Mouse (Mus musculus) forebrain, postnatal 0 days (tissue): ENCODE measurements around the gene Tspan17. TPM values are rescaled to one million over a fixed set of nuclear protein-coding genes. Genes with fewer than 3 reads are reported as not detected.

Source experiments
- ATAC-seq: fragments of 200-750 bp; cut with Nextera tagmentation; 2 replicates; pipeline ENCODE4 v1.8.0; 2017; ENCODE audit warnings: mild to moderate bottlenecking, moderate library complexity
- DNase-seq: peaks from one replicate; pipeline ENCODE4 v3.0.0-alpha.2; 2015
- H3K27ac ChIP-seq: fragments of 300-500 bp; sonication (generic); 2 replicates; pipeline ENCODE4 v1.5.1; 2014; ENCODE audit warnings: low read depth, mild to moderate bottlenecking, antibody characterized with exemption, low read length, moderate library complexity, mixed read lengths
- H3K27me3 ChIP-seq: fragments of 300-500 bp; sonication (generic); 2 replicates; pipeline ENCODE4 v1.6.1; 2014; ENCODE audit warnings: mild to moderate bottlenecking, low read length, mixed read lengths; ENCODE audit not compliant: insufficient read depth
- H3K36me3 ChIP-seq: fragments of 300-500 bp; sonication (generic); 2 replicates; pipeline ENCODE4 v1.6.1; 2014; ENCODE audit warnings: mild to moderate bottlenecking, moderate library complexity; ENCODE audit not compliant: insufficient read depth
- H3K4me1 ChIP-seq: fragments of 300-500 bp; sonication (generic); 2 replicates; pipeline ENCODE4 v1.6.1; 2014; ENCODE audit warnings: antibody characterized with exemption; ENCODE audit not compliant: insufficient read depth
- H3K4me2 ChIP-seq: fragments of 300-500 bp; sonication (generic); 2 replicates; pipeline ENCODE4 v1.6.1; 2014; ENCODE audit warnings: low read depth, mild to moderate bottlenecking, moderate library complexity
- H3K4me3 ChIP-seq: fragments of 300-500 bp; sonication (generic); 2 replicates; pipeline ENCODE4 v1.5.1; 2014; ENCODE audit warnings: low read depth, low read length, mixed read lengths
- H3K9ac ChIP-seq: fragments of 300-500 bp; sonication (generic); 2 replicates; pipeline ENCODE4 v1.6.1; 2014; ENCODE audit warnings: mild to moderate bottlenecking
- H3K9me3 ChIP-seq: fragments of 300-500 bp; sonication (generic); 2 replicates; pipeline ENCODE4 v1.6.1; 2016; ENCODE audit warnings: low read length
- CTCF ChIP-seq: sonication (generic); IDR thresholded peaks from 2 replicates; pipeline ENCODE4 v1.5.1; 2016; ENCODE audit warnings: antibody characterized with exemption, control low read depth, low read depth
- WGBS: fragments of 180-500 bp; shearing (Covaris S2); extraction: QIAGEN DNeasy Blood & Tissue Kit; methylation state at CpG from one replicate; pipeline ENCODE4 v1.1.7; 2014; 5-methylcytosine and 5-hydroxymethylcytosine counted together
- polyA plus RNA-seq: library from polyadenylated mRNA; unstranded; fragments of >200 nt; fragmentation: Nextera tagmentation; extraction: Ambion mirVana; gene quantifications from 2 replicates; pipeline ENCODE4 v1.2.1, GENCODE M21; 2015
- total RNA-seq: library from RNA; depleted of rRNA; stranded (reverse); fragments of >200 nt; gene quantifications from 2 replicates; pipeline ENCODE4 v1.2.3, GENCODE M21; 2014

Gene Tspan17
- total and polyA plus RNA-seq, 2 experiments from 2014 or later, result 28.3 to 61.1 TPM

DNA sequence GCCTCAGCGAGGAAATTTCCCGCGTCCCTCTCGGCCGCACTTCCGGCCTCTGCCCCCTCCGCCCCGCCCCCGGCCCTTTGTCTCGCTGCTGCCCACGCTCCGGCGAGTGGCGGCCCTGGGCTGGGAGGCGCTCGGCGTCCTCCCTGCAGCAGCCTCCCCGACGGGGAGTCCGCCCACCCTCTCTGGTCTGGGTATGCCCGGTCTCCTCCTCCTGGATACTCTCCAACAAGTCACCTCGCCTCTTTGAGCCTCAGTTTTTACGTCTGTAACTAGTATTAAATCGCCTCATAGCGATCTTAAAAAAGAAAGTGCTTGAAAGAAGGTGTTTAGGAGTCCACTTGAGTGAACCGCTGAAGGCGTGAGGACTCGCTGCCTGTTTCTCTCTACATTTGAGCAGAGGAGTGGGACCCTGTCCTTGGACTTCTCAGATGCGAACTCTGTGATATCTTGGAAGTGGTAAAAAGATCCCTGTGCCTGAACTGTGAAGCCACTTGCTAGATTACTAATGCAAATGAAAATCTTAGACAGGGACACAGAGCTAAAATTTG lies 39.2 kb upstream of the Tspan17 start, which contains the start of gene Gprin1:
Gene Gprin1 (minus strand): TSS at position 11 of the 548 bp plus-strand sequence.
- 3% methylated on average over 28 of the region's 29 CpGs for WGBS
- H3K27ac ChIP-seq, result peak within 1 kb of the TSS; percentile 91
- TF ChIP-seq CTCF, result no peak
- no peaks in the 10 kb centered on the region; the same call in 1 of the 2 replicates for H3K36me3 ChIP-seq
- no peaks in the 10 kb centered on the region for H3K27me3 ChIP-seq
- H3K4me3 ChIP-seq, result peak within 1 kb of the TSS; percentile 82
- ATAC-seq (peak; percentile 60), DNase-seq (peak; percentile 75)
- peak within 1 kb of the TSS; percentile 82 for H3K9ac ChIP-seq
- no peaks in the 10 kb centered on the region for H3K9me3 ChIP-seq
- H3K4me2 ChIP-seq, result peak within 1 kb of the TSS; percentile 81
- peaks cover 50% of the 10 kb centered on the region for H3K4me1 ChIP-seq

DNA sequence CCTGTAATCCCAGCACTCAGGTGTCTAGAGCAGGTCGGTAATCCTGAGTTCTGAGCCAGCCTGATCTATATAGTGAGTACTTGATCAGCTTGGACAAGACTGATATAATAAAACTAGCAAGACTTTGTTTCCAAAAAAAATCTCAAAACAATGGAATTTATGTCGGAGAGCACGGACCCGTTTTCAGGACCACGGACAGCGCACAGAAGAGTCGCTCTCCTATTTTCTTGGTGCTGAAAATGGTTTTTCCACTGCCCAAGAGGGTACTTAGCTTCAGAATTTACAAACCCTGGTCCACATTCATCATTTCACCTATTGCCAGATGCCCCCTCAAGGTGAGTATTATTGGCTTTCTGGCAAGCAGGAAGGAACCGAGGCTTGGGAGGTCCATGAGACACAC lies 38.5 kb upstream of the Tspan17 start:
- Histone ChIP-seq H3K4me1 (peaks cover 44% of the 10 kb centered on the region), H3K4me3 (no peak overlapping the region), H3K9ac (no peak overlapping the region), H3K4me2 (peak overlapping the region; percentile 81; the same call in 1 of the 2 replicates), H3K36me3 (no peaks in the 10 kb centered on the region; the same call in 1 of the 2 replicates), H3K27ac (no peak overlapping the region), H3K9me3 (no peaks in the 10 kb centered on the region), H3K27me3 (no peaks in the 10 kb centered on the region)
- no peak for ATAC-seq
- DNase-seq, result no peak
- TF ChIP-seq CTCF, result no peak
- 8% methylated on average over 8 of the region's 8 CpGs for WGBS

DNA sequence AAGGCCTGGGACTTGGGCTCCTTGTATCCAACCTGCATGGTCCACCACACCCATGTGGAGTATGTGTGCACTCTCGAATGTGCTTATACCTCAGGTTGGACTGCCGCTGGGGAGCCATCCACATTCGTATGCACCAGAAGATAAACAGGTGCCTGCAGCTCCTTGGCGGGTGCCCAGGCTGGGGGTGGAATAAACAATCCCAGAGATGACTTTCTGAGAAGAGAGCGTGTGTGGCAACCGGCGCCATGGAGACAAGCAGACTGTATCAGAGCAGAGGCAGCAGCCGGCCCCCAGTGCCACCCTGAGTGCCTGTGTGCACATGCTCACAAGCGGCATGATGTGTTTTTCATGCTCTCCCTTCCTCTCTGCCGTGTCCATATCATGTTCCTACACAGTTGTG lies 36.5 kb upstream of the Tspan17 start:
- peaks cover 45% of the 10 kb centered on the region for H3K4me1 ChIP-seq
- no peak overlapping the region for H3K4me3 ChIP-seq
- peak overlapping the region; percentile 64; the same call in 1 of the 2 replicates for H3K27ac ChIP-seq
- H3K4me2 ChIP-seq, result no peak overlapping the region
- no peak overlapping the region for H3K9ac ChIP-seq
- 50% methylated on average over 10 of the region's 10 CpGs for WGBS
- H3K9me3 ChIP-seq, result no peaks in the 10 kb centered on the region
- no peak for TF ChIP-seq CTCF
- no peaks in the 10 kb centered on the region for H3K36me3 ChIP-seq
- ATAC-seq, result no peak
- H3K27me3 ChIP-seq, result no peaks in the 10 kb centered on the region
- peak; percentile 66 for DNase-seq

DNA sequence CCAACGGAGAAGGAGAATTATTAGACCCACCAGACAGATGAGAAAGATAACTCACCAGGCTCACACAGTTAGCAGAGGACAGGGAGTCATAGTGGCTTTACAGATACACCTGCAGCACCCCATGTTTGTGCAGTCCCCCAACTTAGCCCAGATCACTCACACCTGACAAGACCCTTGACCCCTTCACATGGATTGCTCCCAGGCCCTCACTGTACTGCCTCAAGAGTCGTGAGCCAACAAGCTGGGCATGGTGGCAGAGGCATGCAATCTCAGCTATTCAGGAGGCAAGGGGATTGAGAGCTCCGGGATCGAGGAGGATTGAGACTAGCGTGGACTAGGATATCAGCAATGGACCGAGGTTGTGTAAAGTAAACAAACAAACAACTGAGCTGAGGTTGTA lies 35.4 kb upstream of the Tspan17 start:
- Histone ChIP-seq H3K36me3 (no peaks in the 10 kb centered on the region), H3K4me3 (no peak overlapping the region), H3K4me2 (no peak overlapping the region), H3K27me3 (no peaks in the 10 kb centered on the region), H3K27ac (peak overlapping the region; percentile 35; the same call in 1 of the 2 replicates), H3K9me3 (no peaks in the 10 kb centered on the region), H3K4me1 (peaks cover 44% of the 10 kb centered on the region), H3K9ac (no peak overlapping the region)
- no peak for TF ChIP-seq CTCF
- no peak for DNase-seq
- 68% methylated on average over 6 of the region's 6 CpGs for WGBS
- no peak for ATAC-seq

DNA sequence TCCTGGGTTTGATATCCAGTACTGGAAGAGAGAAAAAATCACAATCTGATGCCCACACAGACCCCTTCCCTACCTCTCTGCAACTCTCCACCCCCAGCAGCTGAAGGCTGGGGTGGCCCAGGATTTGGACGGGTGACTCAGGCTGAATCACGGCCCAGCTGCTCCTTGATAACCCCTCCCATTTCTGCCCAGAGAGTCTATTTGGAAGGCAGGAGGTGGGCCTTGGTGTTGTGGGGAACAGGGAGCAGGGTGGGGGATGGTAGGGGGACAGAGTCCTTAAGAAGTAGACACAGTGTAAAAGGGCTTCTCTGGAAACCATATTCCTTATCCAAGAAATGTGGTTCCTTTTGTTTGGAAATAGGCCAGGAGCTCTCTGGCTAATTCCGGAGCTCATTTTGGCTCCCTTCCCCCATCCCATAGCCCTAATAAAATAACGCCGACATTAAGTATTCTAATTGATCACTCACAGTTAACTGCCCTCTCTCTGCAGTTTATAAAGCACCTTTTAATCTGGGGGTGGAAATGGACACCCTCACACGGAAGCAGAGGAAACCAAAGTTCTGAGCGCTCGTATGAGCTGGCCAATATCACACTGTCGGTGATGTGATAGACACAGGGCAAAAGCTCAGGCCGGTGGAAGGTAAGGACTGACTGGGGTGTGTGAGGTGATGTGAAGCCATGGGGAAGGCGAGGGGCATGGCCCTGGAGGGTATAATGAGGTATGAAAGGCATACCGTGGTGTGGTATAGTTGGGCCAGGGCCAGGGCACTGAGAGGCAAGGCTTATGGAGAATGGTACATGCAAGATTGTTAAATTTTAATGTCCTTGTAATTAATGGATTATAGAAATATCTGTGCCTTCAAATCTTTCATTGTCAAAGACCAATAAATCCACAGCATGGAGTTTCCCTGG lies 34.8 kb upstream of the Tspan17 start:
- no peak for ATAC-seq
- H3K27me3 ChIP-seq, result no peaks in the 10 kb centered on the region
- H3K4me3 ChIP-seq, result no peak overlapping the region
- no peak overlapping the region for H3K9ac ChIP-seq
- H3K9me3 ChIP-seq, result no peaks in the 10 kb centered on the region
- H3K4me1 ChIP-seq, result peaks cover 48% of the 10 kb centered on the region
- WGBS, result 30% methylated on average over 12 of the region's 12 CpGs
- no peak for DNase-seq
- H3K4me2 ChIP-seq, result no peak overlapping the region
- no peak for TF ChIP-seq CTCF
- no peaks in the 10 kb centered on the region for H3K36me3 ChIP-seq
- H3K27ac ChIP-seq, result peak overlapping the region; percentile 87

DNA sequence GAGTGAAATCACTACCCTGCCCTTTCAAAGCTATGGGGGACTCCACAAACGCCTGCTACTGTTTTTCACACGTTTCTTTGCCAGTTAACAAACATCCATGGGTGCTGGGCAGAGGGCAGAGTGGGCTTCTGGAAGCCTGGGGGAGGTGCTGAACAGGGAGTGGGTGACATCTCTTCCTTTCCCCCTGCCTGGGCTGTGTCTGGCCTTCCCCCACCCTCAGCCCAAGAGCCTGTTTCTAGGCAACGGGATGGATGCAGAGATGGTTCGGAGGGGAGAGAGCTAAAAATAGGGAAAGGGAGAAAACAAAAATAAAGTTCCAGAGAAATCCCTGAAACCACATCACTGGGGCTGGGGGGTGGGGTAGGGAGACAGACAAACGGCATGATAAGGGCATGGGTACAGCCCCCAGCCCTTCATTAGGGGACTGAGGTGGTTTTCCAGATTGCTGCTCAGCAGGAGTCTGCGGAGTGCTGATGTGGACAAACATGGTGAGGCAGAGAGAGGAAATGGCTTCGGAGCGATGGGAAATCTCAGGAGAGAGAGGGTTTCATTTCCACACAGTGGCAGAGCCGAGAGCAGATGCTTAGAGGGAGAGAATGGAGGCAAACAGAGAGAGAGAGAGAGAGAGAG lies 33.9 kb upstream of the Tspan17 start:
- Histone ChIP-seq H3K4me1 (peaks cover 55% of the 10 kb centered on the region), H3K27ac (peak overlapping the region; percentile 87), H3K9ac (peak overlapping the region; percentile 33; the same call in 1 of the 2 replicates), H3K9me3 (no peaks in the 10 kb centered on the region), H3K4me2 (peak overlapping the region; percentile 30), H3K27me3 (no peaks in the 10 kb centered on the region), H3K4me3 (0 out of 2 replicates have a peak overlapping the region, but pooled peaks have one; percentile 5), H3K36me3 (no peaks in the 10 kb centered on the region)
- no peak for TF ChIP-seq CTCF
- ATAC-seq (peak; percentile 39), DNase-seq (peak; percentile 75)
- WGBS, result 10% methylated on average over 9 of the region's 9 CpGs
